Mouse (Mus musculus) CH12.LX (cell line): ENCODE measurements around the gene Arf3. TPM values are rescaled to one million over a fixed set of nuclear protein-coding genes. Genes with fewer than 3 reads are reported as not detected.

Experiments used
- DNase-seq: peaks from one replicate; pipeline ENCODE4 v3.0.0-alpha.2; 2013; ENCODE audit errors: extremely low read depth
- H3K27ac ChIP-seq: 2 replicates; pipeline ENCODE4 v1.5.1; 2012; ENCODE audit warnings: low read depth, mild to moderate bottlenecking, control low read depth, moderate library complexity; ENCODE audit not compliant: insufficient read depth
- H3K27me3 ChIP-seq: replicated peaks from 2 replicates; pipeline ENCODE3; 2012; ENCODE audit warnings: inconsistent platforms
- H3K36me3 ChIP-seq, 2 experiments: replicated peaks in 1 of 2; 2 replicates each; pipeline versions ENCODE3 to v1.6.1; 2012; ENCODE audit warnings: inconsistent platforms in 1 of 2, low read length in 1 of 2, mild to moderate bottlenecking in 1 of 2, mixed read lengths in 1 of 2, moderate library complexity in 1 of 2; ENCODE audit not compliant: control insufficient read depth in 1 of 2, insufficient read depth in 1 of 2
- H3K4me1 ChIP-seq, 2 experiments: 2 replicates each; pipeline ENCODE4 v1.6.1; 2012; ENCODE audit warnings: inconsistent platforms in 1 of 2, moderate library complexity in 1 of 2; ENCODE audit not compliant: insufficient read depth in 2 of 2, control insufficient read depth in 1 of 2
- H3K4me2 ChIP-seq: 2 replicates; pipeline ENCODE4 v1.6.1; 2012; ENCODE audit warnings: low read depth, mild to moderate bottlenecking, control low read depth; ENCODE audit not compliant: poor library complexity, insufficient read depth, severe bottlenecking
- H3K4me3 ChIP-seq, 3 experiments: fragments of 150-350 bp in 1 of 3; sonication (generic) in 1 of 3; replicated peaks in 1 of 3; 2 replicates each; pipeline versions ENCODE3 to v1.5.1; 2011 to 2012; ENCODE audit warnings: low read depth in 2 of 3, low read length in 2 of 3, mild to moderate bottlenecking in 2 of 3, moderate library complexity in 2 of 3, control low read depth in 1 of 3, improper control_type of control experiment in 1 of 3, inconsistent platforms in 1 of 3, mixed read lengths in 1 of 3; ENCODE audit not compliant: poor library complexity in 1 of 3
- H3K79me2 ChIP-seq: replicated peaks from 2 replicates; pipeline ENCODE4 v1.6.1; 2012; ENCODE audit warnings: mild to moderate bottlenecking, moderate library complexity; ENCODE audit not compliant: control insufficient read depth, poor library complexity, insufficient read depth, severe bottlenecking; ENCODE audit errors: extremely low read depth
- H3K9ac ChIP-seq: 2 replicates; pipeline ENCODE4 v1.6.1; 2012; ENCODE audit warnings: low read depth, mild to moderate bottlenecking, control low read depth, moderate library complexity; ENCODE audit not compliant: insufficient read depth
- H3K9me3 ChIP-seq: replicated peaks from 2 replicates; pipeline ENCODE3; 2012; ENCODE audit warnings: low read length, inconsistent platforms, mixed read lengths
- CHD2 ChIP-seq: IDR thresholded peaks from 2 replicates; pipeline ENCODE4 v1.6.1; 2011; ENCODE audit warnings: low read length, improper control_type of control experiment
- CTCF ChIP-seq, 2 experiments: IDR thresholded peaks in 1 of 2; conservative IDR thresholded peaks in 1 of 2; 2 replicates each; pipeline ENCODE4 v1.5.1; 2011 to 2012; ENCODE audit warnings: low read depth in 2 of 2, low read length in 2 of 2, improper control_type of control experiment in 1 of 2, inconsistent platforms in 1 of 2, mild to moderate bottlenecking in 1 of 2, moderate library complexity in 1 of 2
- ELF1 ChIP-seq: IDR thresholded peaks from 2 replicates; pipeline ENCODE4 v1.6.1; 2014; ENCODE audit warnings: low read depth, mild to moderate bottlenecking, inconsistent platforms, low read length, improper control_type of control experiment
- EP300 ChIP-seq: IDR thresholded peaks from 2 replicates; pipeline ENCODE4 v1.6.1; 2011; ENCODE audit warnings: low read length, improper control_type of control experiment
- ETS1 ChIP-seq: conservative IDR thresholded peaks from 2 replicates; pipeline ENCODE4 v1.6.1; 2012; ENCODE audit warnings: low read depth, mild to moderate bottlenecking, inconsistent platforms, low read length, improper control_type of control experiment, moderate library complexity
- IRF4 ChIP-seq: IDR thresholded peaks from 2 replicates; pipeline ENCODE4 v1.6.1; 2014; ENCODE audit warnings: low read depth, mild to moderate bottlenecking, inconsistent platforms, low read length, improper control_type of control experiment
- JUN ChIP-seq: IDR thresholded peaks from 2 replicates; pipeline ENCODE4 v1.6.1; 2011; ENCODE audit warnings: low read depth, mild to moderate bottlenecking, low read length, improper control_type of control experiment, moderate library complexity; ENCODE audit not compliant: insufficient read depth
- KAT2A ChIP-seq: IDR thresholded peaks from 2 replicates; pipeline ENCODE4 v1.6.1; 2012; ENCODE audit warnings: low read length, improper control_type of control experiment, inconsistent platforms; ENCODE audit not compliant: insufficient replicate concordance
- MAFK ChIP-seq: IDR thresholded peaks from 2 replicates; pipeline ENCODE4 v1.6.1; 2011; ENCODE audit warnings: low read length, improper control_type of control experiment; ENCODE audit not compliant: insufficient replicate concordance
- MAX ChIP-seq: IDR thresholded peaks from 2 replicates; pipeline ENCODE4 v1.6.1; 2011; ENCODE audit warnings: low read length, improper control_type of control experiment
- MAZ ChIP-seq: IDR thresholded peaks from 2 replicates; pipeline ENCODE4 v1.6.1; 2012; ENCODE audit warnings: low read depth, mild to moderate bottlenecking, inconsistent platforms, low read length, improper control_type of control experiment, moderate library complexity
- MXI1 ChIP-seq: IDR thresholded peaks from 2 replicates; pipeline ENCODE4 v1.6.1; 2011; ENCODE audit warnings: mild to moderate bottlenecking, low read depth, low read length, improper control_type of control experiment
- NRF1 ChIP-seq: IDR thresholded peaks from 2 replicates; pipeline ENCODE4 v1.6.1; 2014; ENCODE audit warnings: low read depth, mild to moderate bottlenecking, inconsistent platforms, low read length, improper control_type of control experiment, moderate library complexity
- POLR2AphosphoS2 ChIP-seq: IDR thresholded peaks from 2 replicates; pipeline ENCODE4 v1.6.1; 2011; ENCODE audit warnings: low read depth, low read length, improper control_type of control experiment
- RAD21 ChIP-seq: IDR thresholded peaks from 2 replicates; pipeline ENCODE4 v1.6.1; 2011; ENCODE audit warnings: low read depth, mild to moderate bottlenecking, low read length, improper control_type of control experiment, moderate library complexity
- RCOR1 ChIP-seq: conservative IDR thresholded peaks from 2 replicates; pipeline ENCODE4 v1.6.1; 2012; ENCODE audit warnings: low read depth, mild to moderate bottlenecking, inconsistent platforms, low read length, improper control_type of control experiment
- TBP ChIP-seq: conservative IDR thresholded peaks from 2 replicates; pipeline ENCODE4 v1.6.1; 2011; ENCODE audit warnings: low read depth, low read length, improper control_type of control experiment
- TCF12 ChIP-seq: IDR thresholded peaks from 2 replicates; pipeline ENCODE4 v1.6.1; 2014; ENCODE audit warnings: low read depth, mild to moderate bottlenecking, inconsistent platforms, low read length, improper control_type of control experiment
- UBTF ChIP-seq: IDR thresholded peaks from 2 replicates; pipeline ENCODE4 v1.6.1; 2012; ENCODE audit warnings: low read depth, mild to moderate bottlenecking, inconsistent platforms, low read length, improper control_type of control experiment, moderate library complexity
- ZMIZ1 ChIP-seq: IDR thresholded peaks from 2 replicates; pipeline ENCODE4 v1.6.1; 2012; ENCODE audit warnings: low read depth, mild to moderate bottlenecking, inconsistent platforms, low read length, improper control_type of control experiment
- ZNF384 ChIP-seq: IDR thresholded peaks from 2 replicates; pipeline ENCODE4 v1.6.1; 2012; ENCODE audit warnings: low read depth, low read length, improper control_type of control experiment, inconsistent platforms
- dilution Hi-C: fragments of 300-500 bp; cut with MboI; formaldehyde crosslinking; loops from 2 replicates; pipeline ENCODE4 v1.14.3; 2020; ENCODE audit warnings: low sequenced_read_pairs; ENCODE audit not compliant: extremely low pct_unique_long_range_greater_than_20kb, extremely low pct_ligation_motif_present
- in situ Hi-C: fragments of 300-500 bp; cut with MboI; formaldehyde crosslinking; loops from 3 replicates; pipeline ENCODE4 v1.14.3; 2019; ENCODE audit warnings: low sequenced_read_pairs, low pct_ligation_motif_present, low pct_unique_long_range_greater_than_20kb, mixed read lengths
- polyA plus RNA-seq: library from polyadenylated mRNA; unstranded; fragments of >175 nt; gene quantifications from 2 replicates; pipeline ENCODE4 v1.2.1, GENCODE M21; 2012; ENCODE audit warnings: low read depth; ENCODE audit not compliant: insufficient read length
- total RNA-seq, 2 experiments: library from RNA; depleted of rRNA; stranded (reverse); fragments of 300-350 nt in 1 of 2; fragments of >200 nt in 1 of 2; gene quantifications; 2 replicates each; pipeline ENCODE4 v1.2.3; 2012 to 2014

Gene Arf3
- total and polyA plus RNA-seq, 3 experiments = 32.5 to 182 (median 41.0) TPM

GRCm38 (mm10) chr15:98696216-98696615 lies 66.8 kb downstream of the Arf3 start:
- in situ Hi-C loops (no loop called here), dilution Hi-C loops (no loop called here)
- H3K9me3 ChIP-seq = no peaks in the 10 kb centered on the region
- TF ChIP-seq ETS1 (no peak), TBP (no peak), ELF1 (no peak)
- no peak overlapping the region for H3K9ac ChIP-seq
- no peak overlapping the region for H3K27ac ChIP-seq
- no peak overlapping the region for H3K4me3 ChIP-seq
- H3K27me3 ChIP-seq = peaks cover 71% of the 10 kb centered on the region
- no peaks in the 10 kb centered on the region for H3K79me2 ChIP-seq
- no peak for DNase-seq
- peaks cover 0 to 7% of the 10 kb centered on the region in 2 experiments; a peak in 1 of 4 replicates for H3K4me1 ChIP-seq
- H3K36me3 ChIP-seq = no peaks in the 10 kb centered on the region
- H3K4me2 ChIP-seq = no peak overlapping the region

DNA sequence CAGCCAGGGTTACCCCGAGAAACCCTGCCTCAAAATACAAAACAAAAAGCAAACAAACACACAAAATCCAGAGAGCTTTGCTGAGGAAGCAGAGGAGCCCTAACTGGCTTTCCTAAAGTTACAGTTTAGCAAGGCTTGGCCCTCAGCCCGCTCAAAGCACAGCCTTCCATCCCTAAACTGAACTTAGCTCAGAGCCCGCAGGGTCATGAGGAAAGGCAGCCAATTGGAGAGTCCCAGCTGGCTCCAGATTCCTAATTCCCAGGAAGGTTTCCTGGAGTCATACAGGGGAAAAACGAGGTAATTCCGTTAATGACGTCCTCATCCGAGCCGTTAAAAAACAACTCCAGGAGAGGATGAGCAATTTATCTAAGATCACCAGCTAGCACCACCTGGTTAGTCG lies 67.3 kb downstream of the Arf3 start:
- TF ChIP-seq NRF1 = no peak
- no peak for TF ChIP-seq RAD21
- no peak for TF ChIP-seq JUN
- TF ChIP-seq ETS1 = no peak
- TF ChIP-seq MAX = no peak
- no peak for TF ChIP-seq MAZ
- no peak for TF ChIP-seq CTCF (conservative IDR thresholded peaks at IDR 0.05 in 1 of 2, IDR thresholded peaks at IDR 0.05 in 1 of 2; ENCODE audit: low read depth in 2 of 2, low read length in 2 of 2)
- Histone ChIP-seq H3K27ac (no peak overlapping the region), H3K4me3 (no peak overlapping the region), H3K36me3 (no peaks in the 10 kb centered on the region), H3K4me1 (peaks cover 0 to 7% of the 10 kb centered on the region in 2 experiments; a peak in 1 of 4 replicates), H3K79me2 (no peaks in the 10 kb centered on the region), H3K9ac (no peak overlapping the region), H3K27me3 (peaks cover 71% of the 10 kb centered on the region), H3K9me3 (no peaks in the 10 kb centered on the region), H3K4me2 (no peak overlapping the region)
- dilution Hi-C loops = no loop called here
- in situ Hi-C loops = no loop called here
- DNase-seq = no peak

DNA sequence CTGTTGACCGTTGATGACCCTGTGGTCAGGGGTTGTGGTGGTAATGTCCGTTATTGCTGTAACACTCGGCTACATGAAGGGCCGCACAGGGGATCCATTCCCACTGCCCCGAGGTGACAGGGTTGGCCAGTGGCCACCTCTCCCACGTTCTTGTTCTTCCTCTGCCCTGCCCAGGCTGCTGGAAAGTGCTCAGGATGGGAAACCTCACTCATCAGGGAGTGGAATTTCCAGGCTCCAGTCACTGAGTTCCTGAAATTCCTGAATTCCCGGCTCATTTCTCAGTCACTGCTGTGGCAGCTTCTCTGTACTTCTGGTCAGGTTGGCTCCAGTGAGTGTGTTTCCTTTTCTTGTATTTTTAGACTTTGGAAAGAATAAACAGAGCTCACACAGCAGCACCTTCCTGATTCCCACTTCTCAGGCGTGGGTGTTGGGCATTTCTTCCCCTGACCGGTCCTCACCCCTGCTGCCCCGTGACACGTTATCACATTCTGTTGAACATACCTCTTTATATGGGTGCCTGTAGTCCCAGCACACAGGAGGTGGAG lies 70.8 kb downstream of the Arf3 start:
- no peaks in the 10 kb centered on the region for H3K36me3 ChIP-seq
- dilution Hi-C loops = no loop called here
- H3K27ac ChIP-seq = no peak overlapping the region
- in situ Hi-C loops = no loop called here
- no peak for DNase-seq
- TF ChIP-seq TCF12 (no peak), IRF4 (no peak), UBTF (no peak), TBP (no peak), ETS1 (no peak), RCOR1 (no peak), MXI1 (no peak), KAT2A (no peak), ZMIZ1 (no peak), EP300 (no peak), ZNF384 (no peak), POLR2AphosphoS2 (no peak), CTCF (conservative IDR thresholded peaks at IDR 0.05 in 1 of 2, IDR thresholded peaks at IDR 0.05 in 1 of 2; ENCODE audit: low read depth in 2 of 2, low read length in 2 of 2) (no peak), MAX (no peak), JUN (no peak), CHD2 (no peak), MAFK (no peak), MAZ (no peak)
- no peak overlapping the region for H3K9ac ChIP-seq
- H3K9me3 ChIP-seq = no peaks in the 10 kb centered on the region
- peaks cover 72% of the 10 kb centered on the region for H3K27me3 ChIP-seq
- no peak overlapping the region for H3K4me2 ChIP-seq
- H3K4me1 ChIP-seq = no peaks in the 10 kb centered on the region
- no peak overlapping the region for H3K4me3 ChIP-seq
- no peaks in the 10 kb centered on the region for H3K79me2 ChIP-seq
